25 mouse cellular contexts compared by ENCODE assay signal in the genomic region with DNA sequence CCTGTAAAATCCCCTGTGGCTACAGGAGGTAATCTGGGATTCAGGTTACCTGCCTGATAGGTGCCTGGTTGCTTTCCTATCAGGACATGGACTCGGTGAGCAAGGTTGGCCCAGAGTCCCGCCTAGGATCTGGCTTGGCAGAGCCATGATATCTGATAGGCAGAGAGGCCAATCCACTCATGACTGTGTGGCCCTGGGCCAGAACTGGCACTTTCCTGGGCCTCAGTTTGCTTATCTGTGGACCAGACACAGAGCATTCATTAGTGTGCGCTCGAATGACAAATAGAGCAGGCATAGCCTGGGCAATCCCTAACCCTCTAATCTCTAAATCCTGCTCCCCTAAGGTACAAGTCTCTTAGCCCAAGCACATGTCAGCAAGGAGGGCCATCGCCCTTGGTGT. TPM values are rescaled to one million over a fixed set of nuclear protein-coding genes. Genes with fewer than 3 reads are reported as not detected.
A peak's percentile ranks its signal among the peaks of the same experiment; 100 is the strongest.
DNase-seq lines count a peak whose midpoint lies in the region; ATAC-seq and TF ChIP-seq lines count a peak whose summit lies in the region.
"Had no signal": no experiment of that assay in that cellular context is flagged by ENCODE, and none has a peak within 500 bp of the region (broad histone marks: within the 10 kb centered on the region; RNA-seq: fewer than 3 reads in every experiment).

No protein-coding gene starts in this region.

- no peaks in the 10 kb centered on the region; the same call in 1 of the 2 replicates for H3K27me3 ChIP-seq in forebrain, embryonic 10.5 days (ENCODE audit: poor library complexity, severe bottlenecking)
- H3K27me3 ChIP-seq in forebrain, embryonic 15.5 days, result no peaks in the 10 kb centered on the region
- no peaks in the 10 kb centered on the region; the same call in 1 of the 2 replicates for H3K27me3 ChIP-seq in liver, embryonic 11.5 days (replicated peaks; ENCODE audit: control insufficient read depth, insufficient read depth, low read length)
- no peaks in the 10 kb centered on the region for H3K27me3 ChIP-seq in liver, postnatal 0 days (ENCODE audit: insufficient read depth, low read length)
- H3K27me3 ChIP-seq in midbrain, embryonic 10.5 days (ENCODE audit: low read depth, poor library complexity, severe bottlenecking), result no peaks in the 10 kb centered on the region
- no peaks in the 10 kb centered on the region for H3K27me3 ChIP-seq in midbrain, embryonic 15.5 days (replicated peaks)
- H3K27me3 ChIP-seq: hindbrain, embryonic 13.5 days; kidney, embryonic 15.5 days; limb, embryonic 15.5 days had no signal

- H3K4me1 ChIP-seq in forebrain, embryonic 10.5 days, result peaks cover 44% of the 10 kb centered on the region
- H3K4me1 ChIP-seq in forebrain, embryonic 15.5 days, result peaks cover 4% of the 10 kb centered on the region; the same call in 1 of the 2 replicates
- peaks cover 50% of the 10 kb centered on the region for H3K4me1 ChIP-seq in liver, embryonic 11.5 days (replicated peaks; ENCODE audit: control insufficient read depth, insufficient read depth, low read length)
- peaks cover 48% of the 10 kb centered on the region for H3K4me1 ChIP-seq in liver, postnatal 0 days (ENCODE audit: insufficient read depth)
- H3K4me1 ChIP-seq in midbrain, embryonic 10.5 days, result peaks cover 22% of the 10 kb centered on the region
- no peaks in the 10 kb centered on the region for H3K4me1 ChIP-seq in midbrain, embryonic 15.5 days

- 82% methylated on average over 5 of the region's 5 CpGs for WGBS in forebrain, embryonic 10.5 days
- WGBS in forebrain, embryonic 15.5 days, result 84% methylated on average over 5 of the region's 5 CpGs
- 61% methylated on average over 5 of the region's 5 CpGs for WGBS in liver, embryonic 11.5 days
- 65% methylated on average over 5 of the region's 5 CpGs for WGBS in liver, postnatal 0 days (ENCODE audit: insufficient replicate concordance)
- WGBS in midbrain, embryonic 10.5 days, result 89% methylated on average over 5 of the region's 5 CpGs
- 82% methylated on average over 5 of the region's 5 CpGs for WGBS in midbrain, embryonic 15.5 days

- no peak for DNase-seq in forebrain, embryonic 10.5 days (ENCODE audit: extremely low spot score, low spot score)
- DNase-seq in liver, result peak; percentile 45
- DNase-seq in liver, embryonic 11.5 days (ENCODE audit: low spot score), result no peak
- DNase-seq in liver, postnatal 0 days, result peak; percentile 67
- no peak for DNase-seq in midbrain, embryonic 10.5 days (ENCODE audit: low spot score)
- DNase-seq: adrenal gland, postnatal 25 days; cerebellum, adult 9-10 months; gastrocnemius, postnatal 14 days; heart, adult 11 months; heart, postnatal 36 days; kidney, adult 11 months; kidney, postnatal 36 days; left cerebral cortex, postnatal 4 days; lung, postnatal 4 days; right cerebral cortex, postnatal 4 days; thymus, adult 18-20 months; thymus, postnatal 4 days had no signal

- no peaks in the 10 kb centered on the region for H3K9me3 ChIP-seq in forebrain, embryonic 10.5 days
- no peaks in the 10 kb centered on the region for H3K9me3 ChIP-seq in forebrain, embryonic 15.5 days
- H3K9me3 ChIP-seq in liver, embryonic 11.5 days (ENCODE audit: control insufficient read depth, low read length), result no peaks in the 10 kb centered on the region
- no peaks in the 10 kb centered on the region for H3K9me3 ChIP-seq in liver, postnatal 0 days (ENCODE audit: low read length)
- no peaks in the 10 kb centered on the region for H3K9me3 ChIP-seq in midbrain, embryonic 10.5 days (replicated peaks)
- no peaks in the 10 kb centered on the region for H3K9me3 ChIP-seq in midbrain, embryonic 15.5 days
- H3K9me3 ChIP-seq: hindbrain, embryonic 13.5 days; kidney, embryonic 15.5 days; limb, embryonic 15.5 days had no signal

- peak; percentile 82 for TF ChIP-seq EP300 in liver, postnatal 0 days (IDR thresholded peaks at IDR 0.05; ENCODE audit: low read depth)

- 0 out of 2 replicates have a peak overlapping the region, but pooled peaks have one; percentile 12 for H3K27ac ChIP-seq in forebrain, embryonic 10.5 days
- H3K27ac ChIP-seq in forebrain, embryonic 15.5 days (replicated peaks), result no peak overlapping the region
- no peak overlapping the region for H3K27ac ChIP-seq in liver, embryonic 11.5 days (ENCODE audit: low read depth, low read length)
- peak overlapping the region; percentile 50 for H3K27ac ChIP-seq in liver, postnatal 0 days (ENCODE audit: low read depth)
- no peak overlapping the region for H3K27ac ChIP-seq in midbrain, embryonic 10.5 days (replicated peaks)
- H3K27ac ChIP-seq in midbrain, embryonic 15.5 days, result no peak overlapping the region
- H3K27ac ChIP-seq: hindbrain, embryonic 13.5 days; kidney, embryonic 15.5 days; limb, embryonic 15.5 days had no signal

- no peak for ATAC-seq in forebrain, embryonic 15.5 days (replicated peaks)
- ATAC-seq in liver, embryonic 11.5 days (replicated peaks; ENCODE audit: low FRiP score), result no peak
- peak; percentile 78 for ATAC-seq in liver, postnatal 0 days
- ATAC-seq in midbrain, embryonic 15.5 days (replicated peaks), result no peak
- ATAC-seq: forebrain, embryonic 14.5 days had no signal

- H3K36me3 ChIP-seq in forebrain, embryonic 10.5 days (replicated peaks), result no peaks in the 10 kb centered on the region
- no peaks in the 10 kb centered on the region for H3K36me3 ChIP-seq in forebrain, embryonic 15.5 days
- H3K36me3 ChIP-seq in liver, embryonic 11.5 days (ENCODE audit: control insufficient read depth, insufficient read depth, low read length), result no peaks in the 10 kb centered on the region
- no peaks in the 10 kb centered on the region for H3K36me3 ChIP-seq in liver, postnatal 0 days (replicated peaks; ENCODE audit: insufficient read depth, low read length)
- H3K36me3 ChIP-seq in midbrain, embryonic 10.5 days, result no peaks in the 10 kb centered on the region
- no peaks in the 10 kb centered on the region for H3K36me3 ChIP-seq in midbrain, embryonic 15.5 days (replicated peaks)
- H3K36me3 ChIP-seq: hindbrain, embryonic 13.5 days; kidney, embryonic 15.5 days; limb, embryonic 15.5 days had no signal

- no peak overlapping the region for H3K9ac ChIP-seq in forebrain, embryonic 15.5 days (replicated peaks)
- H3K9ac ChIP-seq in liver, embryonic 11.5 days (ENCODE audit: low read depth, low read length), result no peak overlapping the region
- H3K9ac ChIP-seq in liver, postnatal 0 days (replicated peaks), result no peak overlapping the region
- no peak overlapping the region for H3K9ac ChIP-seq in midbrain, embryonic 15.5 days
- H3K9ac ChIP-seq: hindbrain, embryonic 13.5 days; kidney, embryonic 15.5 days; limb, embryonic 15.5 days had no signal

- H3K4me2 ChIP-seq in forebrain, embryonic 15.5 days (replicated peaks), result no peak overlapping the region
- H3K4me2 ChIP-seq in liver, embryonic 11.5 days, result no peak overlapping the region
- peak overlapping the region; percentile 30; the same call in 1 of the 2 replicates for H3K4me2 ChIP-seq in liver, postnatal 0 days (ENCODE audit: low read depth, low read length)
- no peak overlapping the region for H3K4me2 ChIP-seq in midbrain, embryonic 15.5 days
- H3K4me2 ChIP-seq: hindbrain, embryonic 13.5 days; kidney, embryonic 15.5 days; limb, embryonic 15.5 days; midbrain, embryonic 11.5 days had no signal

- H3K4me3 ChIP-seq in forebrain, embryonic 10.5 days, result no peak overlapping the region
- H3K4me3 ChIP-seq in forebrain, embryonic 15.5 days, result no peak overlapping the region
- H3K4me3 ChIP-seq in liver, embryonic 11.5 days (ENCODE audit: low read depth, low read length), result no peak overlapping the region
- no peak overlapping the region for H3K4me3 ChIP-seq in liver, postnatal 0 days (ENCODE audit: low read depth, low read length)
- no peak overlapping the region for H3K4me3 ChIP-seq in midbrain, embryonic 10.5 days
- no peak overlapping the region for H3K4me3 ChIP-seq in midbrain, embryonic 15.5 days
- H3K4me3 ChIP-seq: erythroblast, embryonic 14.5 days; hindbrain, embryonic 13.5 days; kidney, embryonic 15.5 days; limb, embryonic 15.5 days had no signal

- TF ChIP-seq CTCF in liver, postnatal 0 days (IDR thresholded peaks at IDR 0.05; ENCODE audit: low read depth), result no peak

RNA-seq across cellular contexts. Expression of a gene that starts 27.1 kb away (rescaled TPM):
- 1,043 and 1,081 TPM in 2 replicates for polyA plus RNA-seq in forebrain, embryonic 10.5 days (2016; fragmentation: Nextera tagmentation; extraction: Ambion mirVana)
- 615 and 643 TPM in 2 replicates for polyA plus RNA-seq in forebrain, embryonic 15.5 days (2015; fragmentation: Nextera tagmentation; extraction: Ambion mirVana)
- polyA plus RNA-seq in liver, embryonic 11.5 days (2014; fragmentation: Nextera tagmentation; extraction: Ambion mirVana), result 1,192 and 1,256 TPM in 2 replicates
- 483 and 486 TPM in 2 replicates for polyA plus RNA-seq in liver, postnatal 0 days (2015; fragmentation: Nextera tagmentation; extraction: Ambion mirVana)
- 872 and 1,015 TPM in 2 replicates for polyA plus RNA-seq in midbrain, embryonic 10.5 days (2016; fragmentation: Nextera tagmentation; extraction: Ambion mirVana)
- 553 and 554 TPM in 2 replicates for polyA plus RNA-seq in midbrain, embryonic 15.5 days (2015; fragmentation: Nextera tagmentation; extraction: Ambion mirVana)

RNA-seq across cellular contexts. Expression of a gene that starts 33.7 kb away (rescaled TPM):
- 17.6 and 18.9 TPM in 2 replicates for polyA plus RNA-seq in forebrain, embryonic 10.5 days (2016; fragmentation: Nextera tagmentation; extraction: Ambion mirVana)
- polyA plus RNA-seq in forebrain, embryonic 15.5 days (2015; fragmentation: Nextera tagmentation; extraction: Ambion mirVana), result 9.2 and 10.4 TPM in 2 replicates
- polyA plus RNA-seq in liver, embryonic 11.5 days (2014; fragmentation: Nextera tagmentation; extraction: Ambion mirVana), result 17.8 and 18.1 TPM in 2 replicates
- polyA plus RNA-seq in liver, postnatal 0 days (2015; fragmentation: Nextera tagmentation; extraction: Ambion mirVana), result 3.4 TPM in 2 replicates
- 11.4 and 14.1 TPM in 2 replicates for polyA plus RNA-seq in midbrain, embryonic 10.5 days (2016; fragmentation: Nextera tagmentation; extraction: Ambion mirVana)
- polyA plus RNA-seq in midbrain, embryonic 15.5 days (2015; fragmentation: Nextera tagmentation; extraction: Ambion mirVana), result 15.7 and 16.1 TPM in 2 replicates

RNA-seq across cellular contexts. Expression of a gene that starts 36.0 kb away (rescaled TPM):
- 45.6 and 51.3 TPM in 2 replicates for polyA plus RNA-seq in forebrain, embryonic 10.5 days (2016; fragmentation: Nextera tagmentation; extraction: Ambion mirVana)
- polyA plus RNA-seq in forebrain, embryonic 15.5 days (2015; fragmentation: Nextera tagmentation; extraction: Ambion mirVana), result 33.1 and 36.4 TPM in 2 replicates
- 51.1 and 52.3 TPM in 2 replicates for polyA plus RNA-seq in liver, embryonic 11.5 days (2014; fragmentation: Nextera tagmentation; extraction: Ambion mirVana)
- 30.4 and 38.7 TPM in 2 replicates for polyA plus RNA-seq in liver, postnatal 0 days (2015; fragmentation: Nextera tagmentation; extraction: Ambion mirVana)
- polyA plus RNA-seq in midbrain, embryonic 10.5 days (2016; fragmentation: Nextera tagmentation; extraction: Ambion mirVana), result 39.3 and 42.6 TPM in 2 replicates
- polyA plus RNA-seq in midbrain, embryonic 15.5 days (2015; fragmentation: Nextera tagmentation; extraction: Ambion mirVana), result 20.7 TPM in 2 replicates

RNA-seq across cellular contexts. Expression of a gene that starts 45.1 kb away (rescaled TPM):
- 4.4 and 6.0 TPM in 2 replicates for polyA plus RNA-seq in forebrain, embryonic 10.5 days (2016; fragmentation: Nextera tagmentation; extraction: Ambion mirVana)
- polyA plus RNA-seq in forebrain, embryonic 15.5 days (2015; fragmentation: Nextera tagmentation; extraction: Ambion mirVana), result 5.6 and 6.9 TPM in 2 replicates
- polyA plus RNA-seq in liver, embryonic 11.5 days (2014; fragmentation: Nextera tagmentation; extraction: Ambion mirVana), result 19.5 and 19.7 TPM in 2 replicates
- 41.4 and 47.9 TPM in 2 replicates for polyA plus RNA-seq in liver, postnatal 0 days (2015; fragmentation: Nextera tagmentation; extraction: Ambion mirVana)
- 5.2 TPM in 2 replicates for polyA plus RNA-seq in midbrain, embryonic 10.5 days (2016; fragmentation: Nextera tagmentation; extraction: Ambion mirVana)
- 8.9 and 11.0 TPM in 2 replicates for polyA plus RNA-seq in midbrain, embryonic 15.5 days (2015; fragmentation: Nextera tagmentation; extraction: Ambion mirVana)
- polyA plus RNA-seq: erythroblast, embryonic 14.5 days had no signal

RNA-seq across cellular contexts. Expression of a gene that starts 45.3 kb away (rescaled TPM):
- polyA plus RNA-seq in forebrain, embryonic 10.5 days (2016; fragmentation: Nextera tagmentation; extraction: Ambion mirVana), result 40.7 and 42.8 TPM in 2 replicates
- 64.8 and 68.5 TPM in 2 replicates for polyA plus RNA-seq in forebrain, embryonic 15.5 days (2015; fragmentation: Nextera tagmentation; extraction: Ambion mirVana)
- 53.6 and 54.0 TPM in 2 replicates for polyA plus RNA-seq in liver, embryonic 11.5 days (2014; fragmentation: Nextera tagmentation; extraction: Ambion mirVana)
- polyA plus RNA-seq in liver, postnatal 0 days (2015; fragmentation: Nextera tagmentation; extraction: Ambion mirVana), result 15.8 and 16.2 TPM in 2 replicates
- 37.7 TPM in 2 replicates for polyA plus RNA-seq in midbrain, embryonic 10.5 days (2016; fragmentation: Nextera tagmentation; extraction: Ambion mirVana)
- 71.2 and 71.3 TPM in 2 replicates for polyA plus RNA-seq in midbrain, embryonic 15.5 days (2015; fragmentation: Nextera tagmentation; extraction: Ambion mirVana)

Comparison
In these comparisons a context has a peak if more than half of its experiments do, and no peak if none do; other contexts are left out.
1. DNase-seq: peak in liver (single experiment) and liver, postnatal 0 days (single experiment); none in forebrain, embryonic 10.5 days (single experiment), liver, embryonic 11.5 days (single experiment) and midbrain, embryonic 10.5 days (single experiment).
2. H3K27ac ChIP-seq: peak in forebrain, embryonic 10.5 days (single experiment) and liver, postnatal 0 days (single experiment); none in forebrain, embryonic 15.5 days (single experiment), liver, embryonic 11.5 days (single experiment), midbrain, embryonic 10.5 days (single experiment) and midbrain, embryonic 15.5 days (single experiment).